Mouse (Mus musculus) liver, adult (tissue): ENCODE measurements around the gene Bivm.

Experiments used
- GATA4 ChIP-seq: IDR thresholded peaks from 2 replicates; pipeline ENCODE4 v1.6.1; 2014; ENCODE audit warnings: mild to moderate bottlenecking, low read length; ENCODE audit not compliant: insufficient replicate concordance

Gene Bivm

GRCm38 (mm10) chr1:44158317-44158716 lies 39.6 kb downstream of the Bivm start:
- TF ChIP-seq GATA4, result no peak

- no peak for TF ChIP-seq GATA4
Measured at GRCm38 (mm10) chr1:44161818-44162217, 43.1 kb downstream of the Bivm start.

- no peak for TF ChIP-seq GATA4
Measured at GRCm38 (mm10) chr1:44162389-44162788, 43.6 kb downstream of the Bivm start.

- TF ChIP-seq GATA4, result no peak
Measured at GRCm38 (mm10) chr1:44167859-44168383, 49.2 kb downstream of the Bivm start.

- no peak for TF ChIP-seq GATA4
Measured at GRCm38 (mm10) chr1:44172656-44173055, 53.9 kb downstream of the Bivm start.

GRCm38 (mm10) chr1:44173903-44174302 lies 55.1 kb downstream of the Bivm start:
- no peak for TF ChIP-seq GATA4

GRCm38 (mm10) chr1:44178086-44178485 lies 59.3 kb downstream of the Bivm start:
- TF ChIP-seq GATA4, result no peak

GRCm38 (mm10) chr1:44186396-44186795 lies 67.6 kb downstream of the Bivm start:
- TF ChIP-seq GATA4, result no peak
